In genomic region chr15:28021591-28022209, GRCm38 (mm10) we compare ENCODE assay signal across 9 mouse cellular contexts. TPM values are rescaled to one million over a fixed set of nuclear protein-coding genes. Genes with fewer than 3 reads are reported as not detected.
DNase-seq lines count a peak whose midpoint lies in the region; ATAC-seq and TF ChIP-seq lines count a peak whose summit lies in the region.
"Had no signal": no experiment of that assay in that cellular context is flagged by ENCODE, and none has a peak within 500 bp of the region (broad histone marks: within the 10 kb centered on the region; RNA-seq: fewer than 3 reads in every experiment).

No protein-coding gene starts in this region.

- TF ChIP-seq EP300 in heart, postnatal 0 days (IDR thresholded peaks at IDR 0.05; ENCODE audit: low read depth): no peak

- H3K27me3 ChIP-seq in heart, postnatal 0 days (ENCODE audit: control insufficient read depth, insufficient read depth, low read length): no peaks in the 10 kb centered on the region

- no peaks in the 10 kb centered on the region for H3K9me3 ChIP-seq in heart, postnatal 0 days (replicated peaks; ENCODE audit: control insufficient read depth, low read length)

- 11% methylated on average over 15 of the region's 15 CpGs for WGBS in heart, postnatal 0 days

- peak overlapping the region; percentile 53 for H3K4me2 ChIP-seq in heart, postnatal 0 days (ENCODE audit: low read depth, low read length)

- peak overlapping the region; percentile 16; the same call in 1 of the 2 replicates for H3K27ac ChIP-seq in heart, postnatal 0 days (ENCODE audit: low read depth)
- H3K27ac ChIP-seq: liver, embryonic 14.5 days had no signal

- peaks cover 34% of the 10 kb centered on the region for H3K4me1 ChIP-seq in heart, postnatal 0 days (ENCODE audit: control insufficient read depth, insufficient read depth)

- DNase-seq in cerebellum, adult 9-10 months: peak; percentile 58
- no peak for DNase-seq in cerebellum, adult 8-10 months
- DNase-seq in adrenal gland, postnatal 10 days: peak; percentile 50
- DNase-seq in heart, postnatal 0 days (ENCODE audit: low spot score): no peak
- DNase-seq in mesoderm, embryonic 11.5 days (ENCODE audit: low read depth, low spot score): peak; percentile 69
- no peak for DNase-seq in left cerebral cortex, adult 18-20 months (ENCODE audit: low spot score in 2 of 2)
- DNase-seq in right cerebral cortex, adult 18-20 months: no peak
- DNase-seq in frontal cortex, postnatal 10 days (ENCODE audit: low spot score in 2 of 2): no peak

- H3K4me3 ChIP-seq in heart, postnatal 0 days (ENCODE audit: low read depth, low read length): peak overlapping the region; percentile 15; the same call in 1 of the 2 replicates

- no peak for ATAC-seq in heart, postnatal 0 days (ENCODE audit: insufficient read depth, low read depth)

- TF ChIP-seq CTCF in heart, postnatal 0 days (IDR thresholded peaks at IDR 0.05; ENCODE audit: low read depth): no peak

- H3K9ac ChIP-seq in heart, postnatal 0 days (replicated peaks; ENCODE audit: low read depth, low read length): peak overlapping the region; percentile 34; the same call in 1 of the 2 replicates
- H3K9ac ChIP-seq: liver, embryonic 14.5 days had no signal

- no peaks in the 10 kb centered on the region for H3K36me3 ChIP-seq in heart, postnatal 0 days (replicated peaks; ENCODE audit: control insufficient read depth, insufficient read depth, low read length)

RNA-seq across cellular contexts. Expression of gene Trio, which starts 3.9 kb away (rescaled TPM):
- total RNA-seq in adrenal gland, postnatal 10 days (2021): 10 to 100 TPM; 49.8 to 81.3 TPM
- total RNA-seq in heart, postnatal 0 days (2014; rRNA removed; ENCODE audit: low replicate concordance): 74.8 and 77.2 TPM in 2 replicates
- polyA plus RNA-seq in heart, postnatal 0 days (2015; fragmentation: Nextera tagmentation; extraction: Ambion mirVana): 10.1 and 11.0 TPM in 2 replicates
- total RNA-seq in left cerebral cortex, adult 18-20 months (2021): 100 to 1,000 TPM; 207 to 235 TPM

Comparison
In these comparisons a context has a peak if more than half of its experiments do, and no peak if none do; other contexts are left out.
1. DNase-seq: peak in cerebellum, adult 9-10 months (single experiment), adrenal gland, postnatal 10 days (single experiment) and mesoderm, embryonic 11.5 days (single experiment); none in cerebellum, adult 8-10 months (single experiment), heart, postnatal 0 days (single experiment), left cerebral cortex, adult 18-20 months (0 of 2), right cerebral cortex, adult 18-20 months (single experiment) and frontal cortex, postnatal 10 days (0 of 2).